Mouse (Mus musculus): Measurements from ENCODE around the gene Oca2. TPM values are rescaled to one million over a fixed set of nuclear protein-coding genes. Genes with fewer than 3 reads are reported as not detected.

Oca2 gene
- total and polyA plus RNA-seq, 3 experiments, result 0.38 TPM; not detected in 2

- H3K4me1 ChIP-seq (ENCODE audit: control insufficient read depth in 1 of 2, insufficient read depth in 2 of 2), result peaks cover 5 to 21% of the 10 kb centered on the region in 2 experiments; a peak in 3 of 4 replicates
- no peak overlapping the region for H3K27ac ChIP-seq (ENCODE audit: insufficient read depth, low read depth)
- in situ Hi-C loops (cut with MboI; ENCODE audit: low pct_ligation_motif_present, low pct_unique_long_range_greater_than_20kb, low sequenced_read_pairs), result loop anchor here (10.0 kb wide), 1 partner anchor 461 kb away; no protein-coding TSS in a partner anchor
- H3K9me3 ChIP-seq (replicated peaks; ENCODE audit: low read length), result no peaks in the 10 kb centered on the region
- H3K4me3 ChIP-seq (replicated peaks in 1 of 3; ENCODE audit: low read depth in 2 of 3, low read length in 2 of 3, poor library complexity in 1 of 3), result no peak overlapping the region
- no peak for DNase-seq (ENCODE audit: extremely low read depth)
- no peaks in the 10 kb centered on the region for H3K79me2 ChIP-seq (replicated peaks; ENCODE audit: control insufficient read depth, extremely low read depth, insufficient read depth, poor library complexity, severe bottlenecking)
- peaks cover 3 to 10% of the 10 kb centered on the region in 2 experiments for H3K36me3 ChIP-seq (replicated peaks in 1 of 2; ENCODE audit: control insufficient read depth in 1 of 2, insufficient read depth in 1 of 2, low read length in 1 of 2)
- no peaks in the 10 kb centered on the region for H3K27me3 ChIP-seq (replicated peaks)
- no peak overlapping the region for H3K9ac ChIP-seq (ENCODE audit: insufficient read depth, low read depth)
- H3K4me2 ChIP-seq (ENCODE audit: insufficient read depth, low read depth, poor library complexity, severe bottlenecking), result no peak overlapping the region
- dilution Hi-C loops (cut with MboI; ENCODE audit: extremely low pct_ligation_motif_present, extremely low pct_unique_long_range_greater_than_20kb, low sequenced_read_pairs), result no loop called here
- TF ChIP-seq MAX (IDR thresholded peaks at IDR 0.05; ENCODE audit: low read length) (no peak), TBP (conservative IDR thresholded peaks at IDR 0.05; ENCODE audit: low read depth, low read length) (no peak), ZC3H11A (IDR thresholded peaks at IDR 0.05; ENCODE audit: low read depth, low read length) (no peak), BHLHE40 (IDR thresholded peaks at IDR 0.05; ENCODE audit: low read depth, low read length) (no peak), MAFK (IDR thresholded peaks at IDR 0.05; ENCODE audit: insufficient replicate concordance, low read length) (no peak), CHD2 (IDR thresholded peaks at IDR 0.05; ENCODE audit: low read length) (no peak), CHD1 (IDR thresholded peaks at IDR 0.05; ENCODE audit: low read depth, low read length) (no peak), RAD21 (IDR thresholded peaks at IDR 0.05; ENCODE audit: low read depth, low read length) (no peak)
Measured at GRCm38 (mm10) chr7:56235794-56236423, 3.7 kb upstream of the Oca2 start.

- in situ Hi-C loops (cut with MboI; ENCODE audit: low pct_ligation_motif_present, low pct_unique_long_range_greater_than_20kb, low sequenced_read_pairs) (loop anchor here (10.0 kb wide), 1 partner anchor 462 kb away; no protein-coding TSS in a partner anchor), dilution Hi-C loops (cut with MboI; ENCODE audit: extremely low pct_ligation_motif_present, extremely low pct_unique_long_range_greater_than_20kb, low sequenced_read_pairs) (no loop called here)
- no peaks in the 10 kb centered on the region for H3K9me3 ChIP-seq (replicated peaks; ENCODE audit: low read length)
- no peak for DNase-seq (ENCODE audit: extremely low read depth)
- peaks cover 0 to 6% of the 10 kb centered on the region in 2 experiments for H3K36me3 ChIP-seq (replicated peaks in 1 of 2; ENCODE audit: control insufficient read depth in 1 of 2, insufficient read depth in 1 of 2, low read length in 1 of 2)
- no peak for TF ChIP-seq HCFC1 (IDR thresholded peaks at IDR 0.05; ENCODE audit: low read depth, low read length)
- no peak for TF ChIP-seq CHD1 (IDR thresholded peaks at IDR 0.05; ENCODE audit: low read depth, low read length)
- no peak for TF ChIP-seq SIN3A (IDR thresholded peaks at IDR 0.05; ENCODE audit: low read length)
- TF ChIP-seq E2F4 (IDR thresholded peaks at IDR 0.05; ENCODE audit: insufficient replicate concordance, low read depth, low read length), result no peak
- TF ChIP-seq ZC3H11A (IDR thresholded peaks at IDR 0.05; ENCODE audit: low read depth, low read length), result no peak
- TF ChIP-seq NELFE (IDR thresholded peaks at IDR 0.05; ENCODE audit: low read depth, low read length), result no peak
- TF ChIP-seq POLR2A (IDR thresholded peaks at IDR 0.05; ENCODE audit: low read depth, low read length), result no peak
- no peak for TF ChIP-seq ELF1 (IDR thresholded peaks at IDR 0.05; ENCODE audit: low read depth, low read length)
- TF ChIP-seq USF1 (IDR thresholded peaks at IDR 0.05; ENCODE audit: low read depth, low read length), result no peak
- no peak for TF ChIP-seq TCF12 (IDR thresholded peaks at IDR 0.05; ENCODE audit: low read depth, low read length)
- TF ChIP-seq MAFK (IDR thresholded peaks at IDR 0.05; ENCODE audit: insufficient replicate concordance, low read length), result no peak
- TF ChIP-seq ZNF384 (IDR thresholded peaks at IDR 0.05; ENCODE audit: low read depth, low read length), result no peak
- H3K27me3 ChIP-seq (replicated peaks), result no peaks in the 10 kb centered on the region
- no peak overlapping the region for H3K27ac ChIP-seq (ENCODE audit: insufficient read depth, low read depth)
- H3K4me1 ChIP-seq (ENCODE audit: control insufficient read depth in 1 of 2, insufficient read depth in 2 of 2), result peaks cover 5 to 21% of the 10 kb centered on the region in 2 experiments; a peak in 3 of 4 replicates
- no peak overlapping the region for H3K4me3 ChIP-seq (replicated peaks in 1 of 3; ENCODE audit: low read depth in 2 of 3, low read length in 2 of 3, poor library complexity in 1 of 3)
- H3K4me2 ChIP-seq (ENCODE audit: insufficient read depth, low read depth, poor library complexity, severe bottlenecking), result no peak overlapping the region
- H3K9ac ChIP-seq (ENCODE audit: insufficient read depth, low read depth), result no peak overlapping the region
- no peaks in the 10 kb centered on the region for H3K79me2 ChIP-seq (replicated peaks; ENCODE audit: control insufficient read depth, extremely low read depth, insufficient read depth, poor library complexity, severe bottlenecking)
Measured at GRCm38 (mm10) chr7:56236617-56237016, 2.9 kb upstream of the Oca2 start.

Data from CH12.LX (cell line).